Mouse (Mus musculus): ENCODE data around the gene Psmd13. TPM values are rescaled to one million over a fixed set of nuclear protein-coding genes. Genes with fewer than 3 reads are reported as not detected.

Gene Psmd13
- polyA plus RNA-seq, 1 experiment from 2014 or later: 279 TPM

GRCm38 (mm10) chr7:140846676-140847075, 35.1 kb upstream of the Psmd13 start:
- Histone ChIP-seq H3K4me2 (replicated peaks) (no peak overlapping the region), H3K9ac (replicated peaks) (no peak overlapping the region), H3K27me3 (peaks cover 26% of the 10 kb centered on the region), H3K36me3 (0 out of 2 replicates have a peak, but pooled peaks cover 3% of the 10 kb centered on the region), H3K4me3 (no peak overlapping the region), H3K27ac (replicated peaks) (no peak overlapping the region), H3K4me1 (no peaks in the 10 kb centered on the region), H3K9me3 (no peaks in the 10 kb centered on the region)
- 87% methylated on average over 10 of the region's 10 CpGs for WGBS
- no peak for ATAC-seq (ENCODE audit: low FRiP score, low read depth)

DNA sequence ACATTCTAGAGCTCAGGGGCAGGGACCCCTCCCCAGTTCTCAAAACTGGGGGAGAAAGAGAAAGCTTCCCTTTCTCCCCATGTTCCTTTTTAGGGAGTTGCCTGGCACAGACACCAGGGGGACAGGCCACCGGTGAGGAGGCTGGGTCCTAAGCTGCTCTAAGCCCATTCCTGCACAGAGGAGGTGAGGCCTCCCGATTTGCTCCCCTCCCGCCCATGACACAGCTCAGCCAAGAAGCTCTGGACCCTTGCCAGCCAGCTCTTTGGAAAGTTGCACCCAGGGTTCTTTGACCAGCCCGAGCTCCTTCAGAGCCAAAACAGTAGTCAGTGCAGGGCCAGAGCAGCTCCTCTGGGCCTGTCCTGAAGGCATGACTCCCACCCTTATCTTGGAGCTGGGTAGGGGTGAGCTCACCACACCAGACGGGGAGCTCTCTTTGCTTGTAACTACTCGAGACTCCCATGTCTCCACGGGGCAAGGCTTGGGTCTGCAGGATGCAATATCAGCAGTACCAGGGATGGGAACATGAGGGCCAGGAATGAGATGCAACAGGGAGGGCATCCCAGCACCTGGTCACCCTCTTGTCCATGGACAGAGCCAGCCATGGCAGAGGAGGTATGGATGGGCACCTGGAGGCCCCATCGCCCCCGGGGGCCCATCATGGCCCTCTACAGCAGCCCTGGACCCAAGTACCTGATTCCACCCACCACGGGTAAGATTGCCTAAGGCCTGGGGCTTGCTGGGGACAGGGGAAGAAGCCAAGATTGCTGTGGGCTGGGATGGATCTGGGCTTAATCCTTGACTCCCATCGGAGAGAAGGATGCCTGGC, 33.8 kb upstream of the Psmd13 start, which contains the start of gene Odf3:
Odf3 (plus strand) TSS at position 51 of the 826 bp plus-strand sequence.
- no peak within 1 kb of the TSS for H3K27ac ChIP-seq (replicated peaks)
- peaks cover 16% of the 10 kb centered on the region for H3K27me3 ChIP-seq
- no peak within 1 kb of the TSS for H3K9ac ChIP-seq (replicated peaks)
- ATAC-seq (ENCODE audit: low FRiP score, low read depth): no peak
- H3K4me3 ChIP-seq: no peak within 1 kb of the TSS
- H3K4me1 ChIP-seq: no peaks in the 10 kb centered on the region
- H3K36me3 ChIP-seq: peaks cover 16% of the 10 kb centered on the region
- 72% methylated on average over 11 of the region's 11 CpGs for WGBS
- H3K4me2 ChIP-seq (replicated peaks): no peak within 1 kb of the TSS
- H3K9me3 ChIP-seq: no peaks in the 10 kb centered on the region

DNA sequence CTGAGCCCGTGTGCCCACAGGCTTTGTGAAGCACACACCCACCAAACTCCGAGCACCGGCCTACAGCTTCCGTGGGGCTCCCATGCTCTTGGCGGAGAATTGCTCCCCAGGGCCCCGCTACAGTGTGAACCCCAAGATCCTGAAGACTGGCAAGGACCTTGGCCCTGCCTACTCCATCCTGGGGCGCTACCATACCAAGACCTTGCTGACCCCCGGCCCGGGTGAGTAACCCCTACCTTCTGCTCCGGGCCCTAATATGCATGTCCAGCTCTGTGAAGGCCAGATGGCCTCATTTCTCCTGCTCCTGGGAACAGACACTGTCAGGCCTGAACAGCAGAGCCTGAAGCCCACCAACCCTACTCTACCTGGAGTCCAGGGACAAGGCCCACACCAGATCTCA, 33.2 kb upstream of the Psmd13 start:
- Histone ChIP-seq H3K4me1 (no peaks in the 10 kb centered on the region), H3K9me3 (no peaks in the 10 kb centered on the region), H3K27ac (replicated peaks) (no peak overlapping the region), H3K27me3 (peaks cover 10% of the 10 kb centered on the region), H3K36me3 (peaks cover 22% of the 10 kb centered on the region), H3K9ac (replicated peaks) (no peak overlapping the region), H3K4me3 (no peak overlapping the region), H3K4me2 (replicated peaks) (no peak overlapping the region)
- no peak for ATAC-seq (ENCODE audit: low FRiP score, low read depth)
- 91% methylated on average over 10 of the region's 10 CpGs for WGBS

DNA sequence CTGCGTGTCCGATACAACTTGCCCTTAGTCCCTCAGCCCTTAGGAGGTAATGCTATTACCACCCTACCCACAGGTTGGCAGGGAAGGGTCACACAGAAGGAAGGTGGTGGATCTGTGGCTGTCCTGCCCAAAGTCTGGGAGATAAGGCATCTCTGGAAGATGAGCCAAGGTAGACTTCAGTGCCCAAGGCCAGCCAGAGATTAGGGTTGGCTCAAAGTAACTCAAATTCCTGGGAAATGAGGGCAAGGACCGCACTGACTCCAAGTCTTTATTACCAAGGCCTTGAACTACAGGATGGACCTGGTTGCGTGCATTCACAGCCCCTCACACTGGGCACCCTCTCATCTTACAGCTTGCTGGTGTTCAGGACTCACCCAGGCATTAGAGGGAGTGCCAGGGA, 29.9 kb upstream of the Psmd13 start:
- ATAC-seq (ENCODE audit: low FRiP score, low read depth): no peak
- H3K9ac ChIP-seq (replicated peaks): no peak overlapping the region
- 98% methylated on average over 4 of the region's 4 CpGs for WGBS
- no peak overlapping the region for H3K27ac ChIP-seq (replicated peaks)
- peaks cover 34% of the 10 kb centered on the region for H3K36me3 ChIP-seq
- H3K4me3 ChIP-seq: no peak overlapping the region
- H3K4me2 ChIP-seq (replicated peaks): no peak overlapping the region
- no peaks in the 10 kb centered on the region for H3K27me3 ChIP-seq
- H3K9me3 ChIP-seq: no peaks in the 10 kb centered on the region
- H3K4me1 ChIP-seq: peaks cover 10% of the 10 kb centered on the region

GRCm38 (mm10) chr7:140853386-140853785, 28.4 kb upstream of the Psmd13 start:
- Histone ChIP-seq H3K4me3 (no peak overlapping the region), H3K27me3 (no peaks in the 10 kb centered on the region), H3K4me1 (peaks cover 18% of the 10 kb centered on the region), H3K27ac (replicated peaks) (no peak overlapping the region), H3K4me2 (replicated peaks) (no peak overlapping the region), H3K36me3 (peaks cover 35% of the 10 kb centered on the region), H3K9me3 (no peaks in the 10 kb centered on the region), H3K9ac (replicated peaks) (no peak overlapping the region)
- whole genome bisulfite sequencing: 89% methylated on average over 9 of the region's 9 CpGs
- ATAC-seq (ENCODE audit: low FRiP score, low read depth): no peak

GRCm38 (mm10) chr7:140854483-140854882, 27.3 kb upstream of the Psmd13 start:
- no peak for ATAC-seq (ENCODE audit: low FRiP score, low read depth)
- Histone ChIP-seq H3K9ac (replicated peaks) (no peak overlapping the region), H3K4me1 (peaks cover 29% of the 10 kb centered on the region), H3K4me3 (no peak overlapping the region), H3K36me3 (peaks cover 46% of the 10 kb centered on the region), H3K27ac (replicated peaks) (no peak overlapping the region), H3K4me2 (replicated peaks) (no peak overlapping the region), H3K27me3 (no peaks in the 10 kb centered on the region), H3K9me3 (no peaks in the 10 kb centered on the region)
- 95% methylated on average over 18 of the region's 18 CpGs for WGBS

DNA sequence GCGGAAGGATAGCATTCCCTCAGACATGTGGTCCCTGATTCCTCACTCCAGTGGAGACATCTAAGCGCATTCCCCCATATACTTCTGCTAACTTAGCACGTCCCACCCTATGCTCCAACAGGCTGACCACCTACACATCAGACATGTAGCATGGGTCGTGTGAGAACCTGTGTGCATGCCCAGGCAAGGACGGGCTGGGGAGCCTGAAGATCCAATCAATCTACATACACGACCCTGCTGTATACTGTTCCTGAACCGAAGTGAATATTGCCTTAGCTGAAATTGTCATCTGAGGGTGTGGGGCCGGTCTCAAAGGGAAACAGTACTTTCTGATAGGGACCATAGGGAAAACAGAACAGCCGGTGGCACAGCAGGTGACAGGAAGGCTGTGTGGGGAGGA, 26.6 kb upstream of the Psmd13 start:
- peak overlapping the region; percentile 81 for H3K4me3 ChIP-seq
- H3K4me1 ChIP-seq: peaks cover 32% of the 10 kb centered on the region
- H3K27me3 ChIP-seq: no peaks in the 10 kb centered on the region
- ATAC-seq (ENCODE audit: low FRiP score, low read depth): no peak
- 79% methylated on average over 9 of the region's 9 CpGs for WGBS
- peak overlapping the region; percentile 99 for H3K4me2 ChIP-seq (replicated peaks)
- peak overlapping the region; percentile 93 for H3K9ac ChIP-seq (replicated peaks)
- peaks cover 52% of the 10 kb centered on the region for H3K36me3 ChIP-seq
- no peak overlapping the region for H3K27ac ChIP-seq (replicated peaks)
- no peaks in the 10 kb centered on the region for H3K9me3 ChIP-seq

DNA sequence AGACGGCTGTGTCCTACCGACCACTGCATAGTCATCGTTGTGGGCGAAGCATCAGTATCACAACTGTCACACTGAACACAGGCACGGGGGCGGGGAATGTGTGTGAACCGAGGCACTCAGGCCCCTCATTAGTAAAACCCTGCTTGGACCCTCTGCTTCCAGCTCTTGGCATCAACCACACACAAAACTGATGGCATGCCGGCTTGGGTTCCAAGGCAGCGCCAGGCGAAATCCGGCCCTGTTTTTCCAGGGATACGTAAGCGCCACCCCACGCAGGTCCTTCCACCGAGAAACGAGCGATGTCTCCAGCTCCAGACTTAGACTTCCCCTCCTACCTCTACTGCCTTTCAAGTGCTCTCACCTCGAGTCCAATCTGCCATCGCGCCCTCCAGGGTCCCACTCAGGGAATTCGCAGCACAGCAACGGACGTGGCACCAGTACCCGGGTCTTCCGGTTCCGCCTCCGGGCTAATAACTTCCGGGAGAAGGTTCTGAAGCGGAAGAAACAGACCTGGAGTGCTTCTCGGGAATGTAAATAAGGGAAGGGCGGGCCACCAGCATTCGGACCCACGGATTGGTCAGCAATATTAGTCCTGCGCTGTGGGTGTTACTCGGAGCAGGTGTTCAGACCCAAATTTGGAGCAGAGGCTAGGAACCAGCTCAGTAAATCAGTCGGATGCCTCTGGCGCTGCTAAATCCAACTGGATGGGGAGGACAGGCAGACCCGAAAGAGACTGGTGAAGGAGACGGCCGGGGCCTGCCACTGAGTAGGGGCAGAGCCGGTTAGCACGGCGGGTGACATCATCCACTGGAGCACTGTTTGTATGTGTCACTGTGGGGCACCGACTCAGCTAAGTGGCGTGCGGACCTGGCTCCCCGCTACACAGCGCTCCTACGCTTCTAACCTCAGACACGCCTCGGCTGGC, 25.6 kb upstream of the Psmd13 start, which contains the start of gene Gm45785:
Gm45785 (minus strand) TSS at position 472 of the 925 bp plus-strand sequence.
- peak within 1 kb of the TSS; percentile 93 for H3K9ac ChIP-seq (replicated peaks)
- H3K4me2 ChIP-seq (replicated peaks): peak within 1 kb of the TSS; percentile 99
- 1% methylated on average over 51 of the region's 51 CpGs for WGBS
- no peaks in the 10 kb centered on the region for H3K27me3 ChIP-seq
- no peaks in the 10 kb centered on the region for H3K9me3 ChIP-seq
- H3K4me3 ChIP-seq: peak within 1 kb of the TSS; percentile 81
- H3K36me3 ChIP-seq: peaks cover 61% of the 10 kb centered on the region
- H3K27ac ChIP-seq (replicated peaks): peak within 1 kb of the TSS; percentile 90
- peaks cover 32% of the 10 kb centered on the region for H3K4me1 ChIP-seq
- ATAC-seq (ENCODE audit: low FRiP score, low read depth): peak; percentile 80

DNA sequence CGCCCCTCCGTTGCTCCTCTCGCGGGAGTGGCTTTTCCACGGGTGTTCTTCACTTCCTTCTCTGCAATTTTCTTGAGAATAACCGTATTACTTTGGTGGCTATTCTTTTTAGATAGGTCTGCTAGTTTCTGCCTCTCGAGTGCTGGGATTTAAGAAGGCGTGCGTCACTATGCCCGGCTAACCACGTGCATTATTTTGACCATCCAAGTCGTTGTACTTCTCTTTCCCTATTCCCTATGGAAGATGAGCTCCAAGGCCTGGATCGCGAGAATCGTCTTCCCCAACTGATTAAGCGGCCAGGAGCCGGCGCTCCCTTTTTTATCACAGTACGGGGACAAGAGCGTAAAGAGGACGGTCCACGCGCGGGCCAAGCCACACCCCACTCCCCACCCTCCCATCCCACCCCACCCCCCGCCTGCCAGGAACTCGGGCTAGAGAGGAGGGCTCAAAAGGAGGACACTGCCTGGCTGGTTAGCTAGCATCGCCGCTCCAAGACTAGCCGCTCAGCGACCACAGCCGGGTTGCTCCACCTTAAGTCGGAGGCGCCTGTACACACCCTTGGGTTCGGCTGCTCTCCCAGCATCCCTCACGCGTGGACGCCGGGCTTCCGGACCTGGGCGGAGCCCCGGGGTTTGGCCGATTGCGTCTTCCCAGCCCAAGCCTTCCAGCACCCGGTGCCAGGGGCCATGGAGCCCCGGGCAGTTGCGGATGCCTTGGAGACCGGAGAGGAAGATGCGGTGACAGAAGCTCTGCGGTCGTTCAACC, 24.8 kb upstream of the Psmd13 start, which contains the start of gene Ric8a:
Ric8a (plus strand) TSS at position 173 of the 765 bp plus-strand sequence.
- no peaks in the 10 kb centered on the region for H3K9me3 ChIP-seq
- H3K4me2 ChIP-seq (replicated peaks): peak within 1 kb of the TSS; percentile 99
- peak within 1 kb of the TSS; percentile 81 for H3K4me3 ChIP-seq
- no peaks in the 10 kb centered on the region for H3K27me3 ChIP-seq
- H3K4me1 ChIP-seq: peaks cover 32% of the 10 kb centered on the region
- peak within 1 kb of the TSS; percentile 93 for H3K9ac ChIP-seq (replicated peaks)
- peaks cover 64% of the 10 kb centered on the region for H3K36me3 ChIP-seq
- WGBS: under 1% methylated on average over 50 of the region's 50 CpGs
- H3K27ac ChIP-seq (replicated peaks): peak within 1 kb of the TSS; percentile 90
- peak; percentile 79 for ATAC-seq (ENCODE audit: low FRiP score, low read depth)

DNA sequence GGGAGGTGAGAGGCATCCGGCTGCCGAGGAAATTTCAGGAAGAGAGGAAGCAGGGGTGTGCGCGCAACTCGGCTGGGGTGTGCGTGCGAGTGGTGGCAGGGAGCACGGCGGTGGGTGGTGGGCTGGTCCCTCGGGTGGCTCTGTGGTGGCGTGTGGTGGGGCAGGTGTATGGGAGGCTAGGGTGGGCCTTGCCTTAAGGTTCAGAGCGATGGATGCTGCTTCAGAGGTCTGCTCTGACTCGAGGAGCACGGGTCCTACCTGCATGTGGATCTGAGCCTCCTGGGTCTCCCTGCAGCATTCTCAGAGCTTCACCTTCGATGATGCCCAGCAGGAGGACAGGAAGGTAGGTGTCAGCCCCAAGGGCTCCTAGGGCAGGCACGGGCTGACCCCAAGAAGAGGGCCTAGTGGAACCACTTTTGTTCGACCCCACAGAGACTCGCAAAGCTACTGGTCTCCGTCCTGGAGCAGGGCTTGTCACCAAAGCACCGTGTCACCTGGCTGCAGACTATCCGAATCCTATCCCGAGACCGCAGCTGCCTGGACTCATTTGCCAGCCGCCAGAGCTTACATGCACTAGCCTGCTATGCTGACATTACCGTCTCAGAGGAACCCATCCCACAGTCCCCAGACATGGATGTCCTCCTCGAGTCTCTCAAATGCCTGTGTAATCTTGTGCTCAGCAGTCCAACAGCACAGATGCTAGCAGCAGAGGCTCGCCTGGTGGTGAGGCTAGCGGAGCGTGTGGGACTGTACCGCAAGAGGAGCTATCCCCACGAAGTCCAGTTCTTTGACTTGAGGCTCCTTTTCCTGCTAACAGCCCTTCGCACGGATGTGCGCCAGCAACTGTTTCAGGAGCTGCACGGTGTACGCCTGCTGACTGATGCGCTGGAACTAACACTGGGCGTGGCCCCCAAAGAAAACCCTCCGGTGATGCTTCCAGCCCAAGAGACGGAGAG, 23.9 kb upstream of the Psmd13 start, which contains the start of gene Bet1l:
Bet1l (minus strand) TSS at position 28 of the 956 bp plus-strand sequence.
- no peaks in the 10 kb centered on the region for H3K9me3 ChIP-seq
- H3K4me3 ChIP-seq: peak within 1 kb of the TSS; percentile 81
- no peaks in the 10 kb centered on the region for H3K27me3 ChIP-seq
- 42% methylated on average over 40 of the region's 40 CpGs for WGBS
- ATAC-seq (ENCODE audit: low FRiP score, low read depth): peak; percentile 48
- H3K4me2 ChIP-seq (replicated peaks): peak within 1 kb of the TSS; percentile 99
- peaks cover 32% of the 10 kb centered on the region for H3K4me1 ChIP-seq
- H3K36me3 ChIP-seq: peaks cover 64% of the 10 kb centered on the region
- peak within 1 kb of the TSS; percentile 93 for H3K9ac ChIP-seq (replicated peaks)
- H3K27ac ChIP-seq (replicated peaks): peak within 1 kb of the TSS; percentile 90

Measured in midbrain, embryonic 12.5 days (tissue).